Mouse (Mus musculus) neural tube, embryonic 11.5 days (tissue): ENCODE measurements around the gene Rnf214. TPM values are rescaled to one million over a fixed set of nuclear protein-coding genes. Genes with fewer than 3 reads are reported as not detected.
A peak's percentile ranks its signal among the peaks of the same experiment; 100 is the strongest.

ENCODE experiments used
- ATAC-seq: fragments of 200-750 bp; cut with Nextera tagmentation; 2 replicates; pipeline ENCODE4 v1.8.0; 2017; ENCODE audit warnings: moderate number of reproducible peaks, mild to moderate bottlenecking, moderate TSS enrichment, moderate library complexity; ENCODE audit not compliant: insufficient read depth, low FRiP score, low TSS enrichment
- DNase-seq: peaks from one replicate; pipeline ENCODE4 v3.0.0-alpha.2; 2015; ENCODE audit warnings: low spot score
- H3K27ac ChIP-seq: fragments of 300-500 bp; sonication (generic); 2 replicates; pipeline ENCODE4 v1.5.1; 2014; ENCODE audit warnings: low read depth, mild to moderate bottlenecking, low read length
- H3K27me3 ChIP-seq: fragments of 300-500 bp; sonication (generic); 2 replicates; pipeline ENCODE4 v1.6.1; 2014; ENCODE audit warnings: mild to moderate bottlenecking, low read length, mixed read lengths; ENCODE audit not compliant: control insufficient read depth, insufficient read depth
- H3K36me3 ChIP-seq: fragments of 300-500 bp; sonication (generic); 2 replicates; pipeline ENCODE4 v1.6.1; 2014; ENCODE audit warnings: mild to moderate bottlenecking, low read length, moderate library complexity, mixed read lengths; ENCODE audit not compliant: control insufficient read depth, insufficient read depth
- H3K4me1 ChIP-seq: fragments of 300-500 bp; sonication (generic); 2 replicates; pipeline ENCODE4 v1.6.1; 2014; ENCODE audit warnings: low read length, mixed read lengths; ENCODE audit not compliant: control insufficient read depth, insufficient read depth
- H3K4me2 ChIP-seq: fragments of 300-500 bp; sonication (generic); 2 replicates; pipeline ENCODE4 v1.6.1; 2014; ENCODE audit warnings: low read depth, mild to moderate bottlenecking, moderate library complexity
- H3K4me3 ChIP-seq: fragments of 300-500 bp; sonication (generic); 2 replicates; pipeline ENCODE4 v1.5.1; 2014; ENCODE audit warnings: low read depth, low read length
- H3K9ac ChIP-seq: fragments of 300-500 bp; sonication (generic); 2 replicates; pipeline ENCODE4 v1.6.1; 2014; ENCODE audit warnings: mild to moderate bottlenecking, low read length
- H3K9me3 ChIP-seq: fragments of 300-500 bp; sonication (generic); 2 replicates; pipeline ENCODE4 v1.6.1; 2016; ENCODE audit warnings: low read length; ENCODE audit not compliant: control insufficient read depth
- WGBS: fragments of 180-500 bp; shearing (Covaris S2); extraction: QIAGEN DNeasy Blood & Tissue Kit; methylation state at CpG from one replicate; pipeline ENCODE4 v1.1.7; 2014; 5-methylcytosine and 5-hydroxymethylcytosine counted together
- polyA plus RNA-seq: library from polyadenylated mRNA; unstranded; fragments of >200 nt; fragmentation: Nextera tagmentation; extraction: Ambion mirVana; gene quantifications from 2 replicates; pipeline ENCODE4 v1.2.1, GENCODE M21; 2014

The Rnf214 gene
- polyA plus RNA-seq: 71.6 and 76.3 TPM in 2 replicates

GRCm38 (mm10) chr9:45906355-45907077 is at the start of gene Rnf214, which contains the start of gene Pcsk7:
Gene Rnf214, minus strand, starts transcription at chr9:45906911.
Gene Pcsk7, plus strand, starts transcription at chr9:45906497.
- Histone ChIP-seq H3K9me3 (no peaks in the 10 kb centered on the region), H3K9ac (peak within 1 kb of the TSS; percentile 89), H3K4me1 (peaks cover 14% of the 10 kb centered on the region), H3K4me2 (peak within 1 kb of the TSS; percentile 91), H3K4me3 (peak within 1 kb of the TSS; percentile 95), H3K27ac (peak within 1 kb of the TSS; percentile 90), H3K27me3 (no peaks in the 10 kb centered on the region), H3K36me3 (peaks cover 8% of the 10 kb centered on the region; the same call in 1 of the 2 replicates)
- under 1% methylated on average over 73 of the region's 80 CpGs for WGBS
- peak; percentile 95 for ATAC-seq
- peak; percentile 93 for DNase-seq

GRCm38 (mm10) chr9:45955107-45955963 is 48.6 kb upstream of the Rnf214 start, which contains the start of gene Sidt2:
Gene Sidt2, minus strand, starts transcription at chr9:45955258.
- Histone ChIP-seq H3K9me3 (no peaks in the 10 kb centered on the region), H3K36me3 (0 out of 2 replicates have a peak, but pooled peaks cover 2% of the 10 kb centered on the region), H3K9ac (peak within 1 kb of the TSS; percentile 88), H3K27me3 (no peaks in the 10 kb centered on the region), H3K27ac (0 out of 2 replicates have a peak within 1 kb of the TSS, but pooled peaks have one; percentile 50), H3K4me3 (peak within 1 kb of the TSS; percentile 90), H3K4me1 (peaks cover 18% of the 10 kb centered on the region), H3K4me2 (peak within 1 kb of the TSS; percentile 71)
- ATAC-seq (peak; percentile 93), DNase-seq (peak; percentile 91)
- WGBS: under 1% methylated on average over 42 of the region's 48 CpGs

- WGBS: 2% methylated on average over 55 of the region's 63 CpGs
- peak; percentile 31; the same call in 1 of the 2 replicates for ATAC-seq
- peak overlapping the region; percentile 88 for H3K9ac ChIP-seq
- peaks cover 18% of the 10 kb centered on the region for H3K4me1 ChIP-seq
- no peaks in the 10 kb centered on the region for H3K9me3 ChIP-seq
- H3K27ac ChIP-seq: no peak overlapping the region
- H3K27me3 ChIP-seq: no peaks in the 10 kb centered on the region
- 0 out of 2 replicates have a peak, but pooled peaks cover 2% of the 10 kb centered on the region for H3K36me3 ChIP-seq
- DNase-seq: peak; percentile 52
- peak overlapping the region; percentile 71 for H3K4me2 ChIP-seq
- H3K4me3 ChIP-seq: peak overlapping the region; percentile 90
Observed at GRCm38 (mm10) chr9:45954294-45955106, 47.8 kb upstream of the Rnf214 start.

DNA sequence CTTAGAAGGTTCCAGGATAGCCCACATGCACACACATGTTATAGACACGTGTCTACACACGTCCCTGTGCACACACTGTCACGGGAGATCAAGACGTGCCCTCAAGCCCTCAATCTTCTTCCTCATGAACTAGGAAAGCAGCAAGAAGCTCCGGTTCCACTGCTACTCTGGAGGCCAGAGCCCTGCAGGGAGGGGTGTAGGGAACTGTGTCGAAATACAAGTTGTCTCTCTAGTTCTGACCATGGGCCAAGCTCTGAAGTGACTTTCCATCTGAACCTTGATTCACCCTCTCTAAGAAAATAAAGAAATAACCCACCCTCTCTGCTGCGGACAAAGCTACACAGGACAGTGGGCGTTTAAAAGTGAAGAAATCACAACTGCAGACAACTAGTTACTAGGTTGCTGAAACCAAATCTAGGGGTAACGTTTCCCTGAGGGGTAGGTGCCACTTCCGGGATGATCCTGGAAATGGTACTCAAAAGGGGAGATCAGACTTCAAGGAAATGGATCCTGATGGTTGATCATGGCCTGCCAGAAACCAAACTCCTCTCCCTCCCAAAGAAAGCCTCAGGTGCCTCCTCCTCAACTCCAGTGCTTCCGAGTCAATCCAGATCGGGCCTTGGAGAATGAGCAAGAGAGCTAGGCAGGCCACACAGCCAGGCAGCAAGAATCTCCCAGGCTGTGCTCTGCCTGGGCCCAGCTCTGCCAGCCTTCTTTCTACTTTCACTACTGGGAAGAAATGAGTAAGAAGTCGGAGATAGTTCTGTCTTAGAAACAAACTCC is 47.0 kb upstream of the Rnf214 start:
- no peaks in the 10 kb centered on the region for H3K27me3 ChIP-seq
- WGBS: 67% methylated on average over 13 of the region's 13 CpGs
- no peak for ATAC-seq
- H3K27ac ChIP-seq: no peak overlapping the region
- 0 out of 2 replicates have a peak, but pooled peaks cover 2% of the 10 kb centered on the region for H3K36me3 ChIP-seq
- H3K9me3 ChIP-seq: no peaks in the 10 kb centered on the region
- peaks cover 18% of the 10 kb centered on the region for H3K4me1 ChIP-seq
- peak overlapping the region; percentile 90 for H3K4me3 ChIP-seq
- peak overlapping the region; percentile 88 for H3K9ac ChIP-seq
- no peak for DNase-seq
- peak overlapping the region; percentile 71 for H3K4me2 ChIP-seq

DNA sequence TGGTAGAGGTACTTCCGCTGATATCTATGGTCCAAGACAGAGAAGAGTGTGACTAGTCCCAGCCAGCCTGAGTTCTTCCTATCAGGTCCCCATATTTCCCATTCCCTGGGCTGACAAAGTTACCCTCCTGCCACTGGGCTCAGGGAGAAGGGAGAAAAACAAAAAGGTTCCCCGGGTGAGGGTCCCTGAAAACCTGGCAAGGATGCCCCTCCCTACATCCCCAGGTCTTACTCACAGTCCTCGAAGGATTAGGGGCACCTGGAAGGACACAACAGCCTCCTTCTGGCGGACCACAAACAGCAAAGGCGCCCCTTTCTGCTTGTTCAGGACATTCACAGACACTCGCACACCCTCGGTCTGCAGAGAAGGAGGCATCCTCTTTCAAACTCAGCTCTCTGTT is 46.2 kb upstream of the Rnf214 start:
- H3K4me2 ChIP-seq: no peak overlapping the region
- WGBS: 82% methylated on average over 7 of the region's 7 CpGs
- no peak for ATAC-seq

DNA sequence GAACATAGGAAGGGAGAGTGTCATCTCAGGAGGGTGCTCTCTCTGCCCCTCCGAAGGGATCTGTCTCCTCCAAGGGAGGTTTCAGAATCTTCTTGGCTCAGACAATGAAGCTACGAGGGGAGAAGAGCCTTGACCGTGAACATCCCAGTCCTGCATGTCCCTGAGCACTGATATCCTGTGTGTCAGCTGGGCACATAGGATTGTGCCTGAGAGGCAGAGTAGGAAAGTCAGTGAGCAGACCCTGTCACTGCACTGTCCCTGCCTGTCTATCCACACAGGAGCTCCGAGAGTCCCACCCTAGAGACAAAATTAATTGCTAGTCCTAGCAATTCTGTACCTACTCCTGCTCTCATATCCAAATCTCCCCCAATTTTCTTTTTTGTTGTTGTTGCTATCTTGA is 45.3 kb upstream of the Rnf214 start:
- WGBS: 90% methylated on average over 4 of the region's 4 CpGs
- DNase-seq (no peak), ATAC-seq (no peak)
- Histone ChIP-seq H3K27ac (no peak overlapping the region), H3K27me3 (no peaks in the 10 kb centered on the region), H3K9me3 (no peaks in the 10 kb centered on the region), H3K4me2 (no peak overlapping the region), H3K9ac (no peak overlapping the region), H3K4me1 (peaks cover 18% of the 10 kb centered on the region), H3K4me3 (no peak overlapping the region), H3K36me3 (peaks cover 3% of the 10 kb centered on the region; the same call in 1 of the 2 replicates)

More for the DNA sequence above, 46.2 kb upstream of the Rnf214 start:
- peaks cover 2% of the 10 kb centered on the region; the same call in 1 of the 2 replicates for H3K36me3 ChIP-seq
- no peaks in the 10 kb centered on the region for H3K27me3 ChIP-seq
- H3K9ac ChIP-seq: no peak overlapping the region
- no peak overlapping the region for H3K4me3 ChIP-seq
- no peak overlapping the region for H3K27ac ChIP-seq
- peaks cover 18% of the 10 kb centered on the region for H3K4me1 ChIP-seq
- DNase-seq: no peak
- no peaks in the 10 kb centered on the region for H3K9me3 ChIP-seq

GRCm38 (mm10) chr9:45946872-45947183 is 40.1 kb upstream of the Rnf214 start:
- Histone ChIP-seq H3K36me3 (peaks cover 11% of the 10 kb centered on the region), H3K27me3 (no peaks in the 10 kb centered on the region), H3K4me2 (no peak overlapping the region), H3K9me3 (no peaks in the 10 kb centered on the region), H3K4me3 (no peak overlapping the region), H3K27ac (no peak overlapping the region), H3K4me1 (no peaks in the 10 kb centered on the region), H3K9ac (no peak overlapping the region)
- no peak for DNase-seq
- ATAC-seq: no peak
- 94% methylated on average over 10 of the region's 10 CpGs for WGBS
